Mouse (Mus musculus) cortical plate, adult 2 months (tissue): Measurements from ENCODE around the gene Tnxb.

Experiments
- CTCF ChIP-seq: fragments of 200-500 bp; IDR thresholded peaks from 2 replicates; pipeline ENCODE4 v1.5.1; 2011; ENCODE audit warnings: mild to moderate bottlenecking, control low read depth, low read length; ENCODE audit not compliant: insufficient read depth; ENCODE audit errors: extremely low read depth
- POLR2A ChIP-seq: fragments of 200-500 bp; IDR thresholded peaks from 2 replicates; pipeline ENCODE4 v1.6.1; 2011; ENCODE audit warnings: mild to moderate bottlenecking, low read length, control low read depth; ENCODE audit not compliant: insufficient read depth; ENCODE audit errors: extremely low read depth

GRCm38 (mm10) chr17:34675205-34676092 lies 5.1 kb downstream of the Tnxb start:
- TF ChIP-seq POLR2A (no peak), CTCF (no peak)
